ENCODE assay signal across 11 mouse cellular contexts in genomic region chr4:138131226-138131625, GRCm38 (mm10).
DNase-seq lines count a peak whose midpoint lies in the region; ATAC-seq and TF ChIP-seq lines count a peak whose summit lies in the region.
"Had no signal": no experiment of that assay in that cellular context is flagged by ENCODE, and none has a peak within 500 bp of the region (broad histone marks: within the 10 kb centered on the region; RNA-seq: fewer than 3 reads in every experiment).

No protein-coding gene starts in this region.

- WGBS in intestine, embryonic 15.5 days, result 74% methylated on average over 9 of the region's 9 CpGs

- DNase-seq in frontal cortex, postnatal 10 days (ENCODE audit: low spot score in 2 of 2), result no peak
- peak; percentile 25 to 55 for DNase-seq in left cerebral cortex, postnatal 14 days (ENCODE audit: low spot score in 2 of 2)
- no peak for DNase-seq in left cerebral cortex, adult 11 months (ENCODE audit: low spot score)
- DNase-seq in adrenal gland, postnatal 14 days, result peak; percentile 74
- DNase-seq in layer of hippocampus, adult 2 months (ENCODE audit: low spot score in 2 of 2), result peak; percentile 44 to 54

- ATAC-seq in frontal cortex, adult (ENCODE audit: low TSS enrichment), result peak; percentile 45; the same call in 1 of the 2 replicates
- no peak for ATAC-seq in megakaryocyte-erythroid progenitor cell, adult 5-6 weeks (replicated peaks; ENCODE audit: low FRiP score, low TSS enrichment, poor library complexity, severe bottlenecking)
- ATAC-seq in intestine, embryonic 15.5 days, result no peak
- ATAC-seq: hindbrain, postnatal 0 days; Patski had no signal

- 0 out of 2 replicates have a peak, but pooled peaks cover 1% of the 10 kb centered on the region for H3K4me1 ChIP-seq in intestine, embryonic 15.5 days (replicated peaks)
- H3K4me1 ChIP-seq: embryonic facial prominence, embryonic 12.5 days had no signal

- no peak for TF ChIP-seq CTCF in layer of hippocampus, adult 2 months (conservative IDR thresholded peaks at IDR 0.05)

- intact Hi-C loops in left cerebral cortex, postnatal 14 days (cut with DNase I), result no loop called here

- no peaks in the 10 kb centered on the region for H3K9me3 ChIP-seq in intestine, embryonic 15.5 days
- H3K9me3 ChIP-seq: embryonic facial prominence, embryonic 12.5 days had no signal

- no peak overlapping the region for H3K4me3 ChIP-seq in layer of hippocampus, adult 2 months
- no peak overlapping the region for H3K4me3 ChIP-seq in intestine, embryonic 15.5 days (replicated peaks)
- H3K4me3 ChIP-seq: embryonic facial prominence, embryonic 12.5 days had no signal

- H3K9ac ChIP-seq in intestine, embryonic 15.5 days, result no peak overlapping the region
- H3K9ac ChIP-seq: embryonic facial prominence, embryonic 12.5 days had no signal

- H3K27me3 ChIP-seq in intestine, embryonic 15.5 days (replicated peaks), result no peaks in the 10 kb centered on the region
- H3K27me3 ChIP-seq: embryonic facial prominence, embryonic 12.5 days; Patski had no signal

- H3K4me2 ChIP-seq in intestine, embryonic 15.5 days (replicated peaks), result no peak overlapping the region
- H3K4me2 ChIP-seq: embryonic facial prominence, embryonic 12.5 days had no signal

- H3K27ac ChIP-seq in layer of hippocampus, adult 2 months, result peak overlapping the region; percentile 72
- no peak overlapping the region for H3K27ac ChIP-seq in intestine, embryonic 15.5 days
- H3K27ac ChIP-seq: embryonic facial prominence, embryonic 12.5 days; hindbrain, postnatal 0 days had no signal

- peaks cover 12% of the 10 kb centered on the region; the same call in 1 of the 2 replicates for H3K36me3 ChIP-seq in intestine, embryonic 15.5 days

Comparison
In these comparisons a context has a peak if more than half of its experiments do, and no peak if none do; other contexts are left out.
1. DNase-seq: peak in left cerebral cortex, postnatal 14 days (2 of 2), adrenal gland, postnatal 14 days (single experiment) and layer of hippocampus, adult 2 months (2 of 2); none in frontal cortex, postnatal 10 days (0 of 2) and left cerebral cortex, adult 11 months (single experiment).